Mouse (Mus musculus): Measurements from ENCODE around the gene Ctsa. TPM values are rescaled to one million over a fixed set of nuclear protein-coding genes. Genes with fewer than 3 reads are reported as not detected.
"Not testable (repeated sequence)": the region's sequence is repeated elsewhere in the genome, so short reads cannot be mapped to it uniquely, and the experiment has no call there.

The Ctsa gene
- total and polyA plus RNA-seq, 2 experiments from 2014 or later, result 101 to 110 TPM

- peak; percentile 55 for TF ChIP-seq CTCF (IDR thresholded peaks at IDR 0.05)
- no peak for DNase-seq (ENCODE audit: low spot score)
- no peak overlapping the region for H3K4me2 ChIP-seq (ENCODE audit: low read depth, low read length, poor library complexity, severe bottlenecking)
- H3K4me3 ChIP-seq (ENCODE audit: low read depth, low read length), result no peak overlapping the region
- H3K9me3 ChIP-seq (ENCODE audit: low read length), result no peaks in the 10 kb centered on the region
- WGBS, result 56% methylated on average over 3 of the region's 3 CpGs
- H3K9ac ChIP-seq (replicated peaks; ENCODE audit: low read length, poor library complexity, severe bottlenecking), result no peak overlapping the region
- ATAC-seq (ENCODE audit: low FRiP score), result no peak
- no peaks in the 10 kb centered on the region for H3K27me3 ChIP-seq (ENCODE audit: insufficient read depth, low read length)
- H3K27ac ChIP-seq (ENCODE audit: low read depth, low read length), result no peak overlapping the region
- H3K36me3 ChIP-seq (ENCODE audit: insufficient read depth, low read length), result no peaks in the 10 kb centered on the region
- no peaks in the 10 kb centered on the region for H3K4me1 ChIP-seq (ENCODE audit: insufficient read depth, low read length)
Observed at GRCm38 (mm10) chr2:164845782-164846181, 13.1 kb downstream of the Ctsa start.

GRCm38 (mm10) chr2:164850061-164850460 lies 17.4 kb downstream of the Ctsa start:
- no peak for TF ChIP-seq CTCF (IDR thresholded peaks at IDR 0.05)
- H3K4me2 ChIP-seq (ENCODE audit: low read depth, low read length, poor library complexity, severe bottlenecking), result no peak overlapping the region
- 87% methylated on average over 8 of the region's 8 CpGs for WGBS
- DNase-seq (ENCODE audit: low spot score) (no peak), ATAC-seq (ENCODE audit: low FRiP score) (no peak)
- H3K27me3 ChIP-seq (ENCODE audit: insufficient read depth, low read length), result no peaks in the 10 kb centered on the region
- no peak overlapping the region for H3K27ac ChIP-seq (ENCODE audit: low read depth, low read length)
- no peaks in the 10 kb centered on the region for H3K36me3 ChIP-seq (ENCODE audit: insufficient read depth, low read length)
- no peaks in the 10 kb centered on the region for H3K9me3 ChIP-seq (ENCODE audit: low read length)
- no peaks in the 10 kb centered on the region for H3K4me1 ChIP-seq (ENCODE audit: insufficient read depth, low read length)
- H3K4me3 ChIP-seq (ENCODE audit: low read depth, low read length), result no peak overlapping the region
- no peak overlapping the region for H3K9ac ChIP-seq (replicated peaks; ENCODE audit: low read length, poor library complexity, severe bottlenecking)

- not testable (repeated sequence) for H3K4me3 ChIP-seq (ENCODE audit: low read depth, low read length); DNase-seq (ENCODE audit: low spot score); ATAC-seq (ENCODE audit: low FRiP score); H3K36me3 ChIP-seq (ENCODE audit: insufficient read depth, low read length); H3K4me1 ChIP-seq (ENCODE audit: insufficient read depth, low read length); H3K4me2 ChIP-seq (ENCODE audit: low read depth, low read length, poor library complexity, severe bottlenecking); H3K9me3 ChIP-seq (ENCODE audit: low read length); H3K27ac ChIP-seq (ENCODE audit: low read depth, low read length); H3K9ac ChIP-seq (replicated peaks; ENCODE audit: low read length, poor library complexity, severe bottlenecking)
- peaks cover 22% of the 10 kb centered on the region for H3K27me3 ChIP-seq (ENCODE audit: insufficient read depth, low read length)
- 73% methylated on average over 5 of the region's 5 CpGs for WGBS
Observed at GRCm38 (mm10) chr2:164855572-164855971, 22.9 kb downstream of the Ctsa start.

DNA sequence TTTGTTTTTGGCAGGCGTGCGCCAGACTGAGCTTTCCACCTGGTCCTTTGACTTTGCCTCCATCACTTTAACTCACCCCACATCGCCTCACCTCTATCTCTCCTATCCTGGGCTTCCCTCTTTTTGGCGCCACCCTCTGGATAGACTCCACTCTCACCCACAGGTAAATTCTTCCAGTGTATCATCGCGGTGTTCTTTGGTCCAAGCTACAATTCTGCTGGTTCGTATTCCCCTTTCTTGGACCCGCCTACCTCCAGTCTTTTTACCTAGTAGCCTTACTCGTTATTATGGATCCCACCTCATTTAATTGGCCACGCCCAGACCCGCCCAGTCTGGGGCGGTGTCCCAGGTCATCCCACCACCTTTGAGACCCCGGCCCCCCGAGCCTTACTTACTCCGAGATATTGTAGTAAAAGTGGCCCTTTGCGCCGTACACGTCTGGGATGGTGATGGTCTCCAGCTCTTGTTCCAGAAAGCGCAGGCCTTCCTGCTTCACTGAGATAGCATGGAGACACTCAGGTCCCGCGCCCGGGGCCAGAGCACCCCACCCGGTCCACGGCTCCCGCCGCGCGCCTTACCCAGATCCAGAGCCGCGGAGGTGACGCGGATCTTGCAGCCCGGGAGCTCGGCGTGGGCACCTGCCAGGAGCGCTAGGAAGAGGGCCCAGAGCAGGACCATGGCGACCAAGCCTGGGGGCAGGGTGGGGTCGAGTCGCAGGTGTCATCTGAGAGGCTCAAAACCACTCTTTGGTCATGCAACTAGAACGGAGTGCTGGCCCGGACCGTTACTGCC lies 23.8 kb downstream of the Ctsa start:
- H3K27ac ChIP-seq (ENCODE audit: low read depth, low read length), result no peak overlapping the region
- peak; percentile 28 for DNase-seq (ENCODE audit: low spot score)

GRCm38 (mm10) chr2:164857101-164857821 lies 24.6 kb downstream of the Ctsa start, which contains the start of gene Pltp:
TSS of gene Pltp (minus strand) at chr2:164857711.
- WGBS, result 1% methylated on average over 47 of the region's 47 CpGs
- peaks cover 22% of the 10 kb centered on the region for H3K27me3 ChIP-seq (ENCODE audit: insufficient read depth, low read length)
- peak within 1 kb of the TSS; percentile 48 for H3K9ac ChIP-seq (replicated peaks; ENCODE audit: low read length, poor library complexity, severe bottlenecking)
- H3K4me3 ChIP-seq (ENCODE audit: low read depth, low read length), result peak within 1 kb of the TSS; percentile 46
- H3K36me3 ChIP-seq (ENCODE audit: insufficient read depth, low read length), result no peaks in the 10 kb centered on the region
- TF ChIP-seq CTCF (IDR thresholded peaks at IDR 0.05), result no peak
- peak within 1 kb of the TSS; percentile 95 for H3K4me2 ChIP-seq (ENCODE audit: low read depth, low read length, poor library complexity, severe bottlenecking)
- peak; percentile 59 for DNase-seq (ENCODE audit: low spot score)
- ATAC-seq (ENCODE audit: low FRiP score), result peak; percentile 78
- H3K9me3 ChIP-seq (ENCODE audit: low read length), result no peaks in the 10 kb centered on the region
- H3K4me1 ChIP-seq (ENCODE audit: insufficient read depth, low read length), result 0 out of 2 replicates have a peak, but pooled peaks cover 3% of the 10 kb centered on the region
- no peak within 1 kb of the TSS for H3K27ac ChIP-seq (ENCODE audit: low read depth, low read length)

More for the DNA sequence above, 23.8 kb downstream of the Ctsa start:
- TF ChIP-seq CTCF (IDR thresholded peaks at IDR 0.05), result peak; percentile 52
- Histone ChIP-seq H3K4me2 (ENCODE audit: low read depth, low read length, poor library complexity, severe bottlenecking) (peak overlapping the region; percentile 95), H3K4me1 (ENCODE audit: insufficient read depth, low read length) (0 out of 2 replicates have a peak, but pooled peaks cover 3% of the 10 kb centered on the region), H3K27me3 (ENCODE audit: insufficient read depth, low read length) (peaks cover 22% of the 10 kb centered on the region), H3K36me3 (ENCODE audit: insufficient read depth, low read length) (no peaks in the 10 kb centered on the region), H3K4me3 (ENCODE audit: low read depth, low read length) (peak overlapping the region; percentile 46), H3K9ac (replicated peaks; ENCODE audit: low read length, poor library complexity, severe bottlenecking) (peak overlapping the region; percentile 48), H3K9me3 (ENCODE audit: low read length) (no peaks in the 10 kb centered on the region)
- ATAC-seq (ENCODE audit: low FRiP score), result peak; percentile 10; the same call in 1 of the 2 replicates
- 1% methylated on average over 42 of the region's 42 CpGs for WGBS
